Mouse (Mus musculus): ENCODE data around the gene Bsg.
"Not testable (repeated sequence)": the region's sequence is repeated elsewhere in the genome, so short reads cannot be mapped to it uniquely, and the experiment has no call there.

Gene Bsg

DNA sequence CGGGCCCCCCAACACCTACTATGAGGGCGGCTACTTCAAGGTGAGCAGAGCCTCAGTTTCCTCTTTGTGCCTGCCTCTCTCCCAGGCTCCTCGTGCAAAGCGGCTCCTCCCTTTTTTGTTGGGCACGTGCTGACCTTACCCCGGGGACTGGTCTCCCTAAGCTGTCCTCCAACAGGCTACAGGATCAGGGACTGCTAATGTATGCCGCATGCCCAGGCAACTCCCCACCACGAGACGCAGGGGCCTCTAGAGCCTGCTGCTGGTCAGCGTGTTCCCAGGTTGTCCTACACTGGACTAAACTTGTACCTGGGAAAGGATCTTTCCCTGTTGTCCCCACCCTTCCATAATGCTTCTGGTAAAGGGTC, 21.8 kb upstream of the Bsg start:
- no peak for DNase-seq (ENCODE audit: low spot score in 2 of 2)

DNA sequence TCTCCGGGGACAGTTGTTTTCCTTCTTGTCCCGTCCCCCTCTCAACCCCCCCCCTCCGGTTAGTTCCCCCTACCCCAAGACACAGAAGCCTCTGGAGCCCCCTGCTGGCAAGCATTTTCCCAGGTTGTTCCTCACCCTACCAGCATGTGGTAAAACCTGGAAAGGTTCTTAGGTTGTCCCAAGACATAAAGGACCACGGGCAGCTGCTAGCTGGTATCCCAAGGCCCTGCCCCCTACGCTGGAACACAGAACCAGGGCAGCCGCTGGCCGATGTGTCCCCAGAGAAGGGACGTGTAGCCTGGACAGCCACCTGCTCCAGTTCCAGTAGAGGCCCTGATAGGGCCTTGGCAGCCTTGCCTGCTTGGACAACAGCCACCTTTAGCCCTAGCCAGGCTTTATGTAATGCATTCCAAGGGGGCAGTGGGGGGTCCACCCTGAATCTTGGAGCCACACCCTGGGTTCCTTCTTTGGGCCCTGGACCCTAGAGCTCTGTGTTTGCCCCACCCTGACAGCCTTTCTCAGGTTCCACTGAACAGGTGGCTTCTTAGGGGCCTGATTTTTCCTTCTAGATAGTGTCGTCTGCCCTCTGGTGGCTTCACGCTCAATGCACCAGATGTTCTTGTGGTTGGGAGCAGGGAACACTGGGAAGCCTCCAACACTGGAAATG, 21.2 kb upstream of the Bsg start:
- peak in 1 of 2 experiments; percentile 53 for DNase-seq (ENCODE audit: low spot score in 2 of 2)

DNA sequence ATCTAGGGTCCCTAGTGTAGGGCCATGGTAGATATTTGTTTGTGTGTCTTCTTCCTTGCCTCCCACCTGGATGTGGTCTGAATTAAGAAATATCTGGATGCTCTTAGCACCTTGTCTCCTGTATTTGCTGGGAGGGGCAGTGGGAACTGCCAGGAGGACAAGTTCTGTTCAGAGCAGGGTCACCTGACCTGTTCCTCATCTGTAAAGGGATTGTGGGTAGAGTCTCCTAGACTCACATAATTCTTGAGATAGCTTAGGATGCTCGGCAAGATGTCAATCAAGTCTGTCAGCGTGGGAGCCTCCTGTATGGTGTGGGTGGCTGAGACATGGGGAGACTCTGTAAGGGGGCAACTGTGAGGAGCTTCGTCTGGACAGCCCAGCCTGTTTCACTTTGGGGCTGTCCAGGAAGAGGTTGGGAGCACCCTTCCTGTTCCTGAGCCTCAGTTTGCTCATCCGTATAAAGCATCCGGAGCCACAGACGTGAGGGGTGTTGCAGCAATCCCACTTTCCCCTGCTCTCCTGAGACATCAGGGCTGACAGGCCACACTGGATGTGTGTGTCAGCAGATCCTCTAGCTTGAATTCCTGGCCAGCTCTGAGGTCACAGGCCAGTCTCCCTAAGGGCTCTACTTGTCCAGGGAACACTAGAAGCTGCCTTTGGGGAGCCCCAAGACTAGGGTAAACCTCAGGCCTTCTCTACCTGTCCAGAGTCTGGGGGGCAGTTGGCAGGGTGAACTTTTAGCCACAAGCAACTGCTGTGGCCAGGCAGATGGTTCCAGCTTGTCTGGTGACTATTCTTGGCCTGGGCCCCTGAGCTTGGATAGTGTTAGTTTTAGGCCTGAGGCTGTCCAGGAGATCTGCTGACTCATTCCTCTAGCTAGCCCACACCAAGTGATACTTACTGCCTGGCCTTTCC, 20.3 kb upstream of the Bsg start:
- peak in 1 of 2 experiments; percentile 47 for DNase-seq (ENCODE audit: low spot score in 2 of 2)

DNA sequence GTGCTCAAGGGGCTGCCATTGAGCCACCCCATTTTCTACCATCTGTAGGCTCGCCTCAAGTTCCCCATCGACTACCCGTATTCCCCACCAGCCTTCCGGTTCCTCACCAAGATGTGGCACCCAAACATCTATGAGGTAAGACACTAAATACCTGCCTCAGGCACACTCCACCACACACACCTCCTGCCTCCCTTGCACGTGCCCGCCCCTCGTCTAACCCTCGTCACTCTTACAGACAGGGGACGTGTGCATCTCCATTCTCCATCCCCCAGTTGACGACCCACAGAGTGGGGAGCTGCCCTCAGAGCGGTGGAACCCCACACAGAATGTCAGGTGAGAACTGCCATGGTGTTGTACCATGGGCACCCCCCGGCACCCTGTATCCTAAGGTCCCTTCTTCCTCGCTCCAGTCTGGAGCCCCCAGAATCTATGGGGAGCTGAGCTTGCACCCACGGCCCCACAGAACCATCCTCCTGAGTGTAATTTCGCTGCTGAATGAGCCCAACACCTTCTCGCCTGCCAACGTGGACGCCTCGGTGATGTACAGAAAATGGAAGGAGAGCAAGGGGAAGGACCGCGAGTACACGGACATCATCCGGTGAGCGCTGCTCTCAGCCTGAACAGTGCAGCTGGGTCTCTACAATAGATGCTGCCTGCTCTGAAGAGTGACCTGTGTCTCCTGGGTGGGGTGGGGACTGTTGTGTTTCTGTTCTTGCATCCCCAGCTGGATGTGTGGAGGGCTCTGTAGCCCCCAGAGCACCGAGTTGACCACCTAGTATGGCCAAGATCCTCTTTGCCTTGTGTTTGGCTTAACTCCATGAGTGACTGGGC, 19.3 kb upstream of the Bsg start:
- no peak for DNase-seq (ENCODE audit: low spot score in 2 of 2)

DNA sequence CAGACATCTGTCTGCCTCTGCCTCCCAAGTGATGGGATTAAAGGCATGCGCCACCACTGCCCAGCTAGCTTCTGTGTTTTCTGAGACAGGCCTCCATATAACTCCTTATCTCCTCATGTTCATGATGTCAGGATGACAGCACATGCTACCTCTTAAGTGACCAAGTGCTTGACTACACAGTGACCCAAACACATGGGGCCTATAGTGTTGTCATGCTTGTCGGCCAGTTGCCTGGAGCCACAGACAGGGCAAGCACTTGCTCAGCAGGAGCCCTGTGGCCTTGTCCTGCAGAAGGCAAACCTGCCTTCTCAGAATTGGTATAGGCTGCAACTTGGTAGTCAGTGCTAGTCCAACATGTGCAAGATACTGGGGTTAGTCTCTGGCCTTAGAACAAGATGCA, 18.1 kb upstream of the Bsg start:
- no peak for DNase-seq (ENCODE audit: low spot score in 2 of 2)

DNA sequence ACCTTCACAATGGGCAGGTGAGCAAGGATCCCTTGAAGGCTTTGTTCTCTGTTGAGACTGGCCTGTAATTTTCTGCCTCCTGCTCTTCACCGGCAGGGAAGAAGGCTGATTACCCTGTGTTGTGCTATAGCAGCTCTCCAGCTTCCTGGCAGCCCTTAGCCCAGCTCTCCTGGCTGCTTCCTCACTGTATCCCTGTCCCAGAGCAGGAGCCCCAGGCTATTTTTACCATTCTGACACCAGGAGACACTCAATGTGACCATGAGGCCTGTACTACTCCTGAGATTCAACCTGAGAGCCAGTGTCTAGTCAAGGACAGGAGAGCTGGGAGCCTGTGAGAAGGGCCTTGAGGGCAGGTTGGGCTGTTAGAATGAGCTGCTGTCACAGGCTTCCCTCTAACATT, 17.6 kb upstream of the Bsg start:
- DNase-seq (ENCODE audit: low spot score in 2 of 2), result no peak

DNA sequence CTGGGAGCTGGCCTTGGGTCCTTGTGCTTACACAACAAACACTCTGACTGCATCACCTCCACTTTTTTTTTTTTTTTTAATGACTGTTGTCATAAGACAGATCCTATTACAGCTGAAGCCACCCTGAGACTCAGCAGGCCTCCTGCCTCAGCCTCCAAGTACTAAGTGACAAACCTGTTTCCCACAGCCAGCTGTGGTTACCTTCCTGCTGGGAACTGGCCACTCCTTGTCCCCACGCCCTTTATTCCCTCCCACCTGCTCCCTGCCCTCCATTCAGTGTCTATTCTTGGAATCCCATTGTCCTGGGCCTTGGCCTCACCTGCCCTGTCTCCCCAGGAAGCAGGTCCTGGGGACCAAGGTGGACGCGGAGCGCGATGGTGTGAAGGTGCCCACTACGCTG, 16.8 kb upstream of the Bsg start:
- DNase-seq (ENCODE audit: low spot score in 2 of 2), result no peak

DNA sequence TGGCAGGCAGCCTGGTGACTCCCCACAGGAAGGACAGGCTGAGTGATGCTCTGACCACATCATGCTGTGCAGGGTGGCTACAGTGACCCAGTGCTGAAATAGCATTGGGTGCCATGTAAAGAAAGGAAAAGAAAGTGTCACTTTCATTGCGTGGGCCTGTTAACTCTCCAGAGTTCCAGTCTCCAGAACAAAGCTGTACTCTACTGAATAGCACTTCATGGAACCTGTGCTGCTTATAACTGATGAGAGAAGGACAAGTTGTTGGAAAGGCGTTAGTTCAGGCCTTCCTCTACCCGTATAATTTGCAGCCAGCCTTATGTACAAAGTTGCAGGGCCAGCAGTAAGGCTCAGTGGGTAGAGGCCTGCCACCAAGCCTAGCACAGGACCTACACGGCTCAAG, 15.6 kb upstream of the Bsg start, which contains the start of gene Gzmm:
Gene Gzmm (plus strand): TSS at position 301 of the 400 bp plus-strand sequence.
- no peak for DNase-seq (ENCODE audit: low spot score in 2 of 2)

DNA sequence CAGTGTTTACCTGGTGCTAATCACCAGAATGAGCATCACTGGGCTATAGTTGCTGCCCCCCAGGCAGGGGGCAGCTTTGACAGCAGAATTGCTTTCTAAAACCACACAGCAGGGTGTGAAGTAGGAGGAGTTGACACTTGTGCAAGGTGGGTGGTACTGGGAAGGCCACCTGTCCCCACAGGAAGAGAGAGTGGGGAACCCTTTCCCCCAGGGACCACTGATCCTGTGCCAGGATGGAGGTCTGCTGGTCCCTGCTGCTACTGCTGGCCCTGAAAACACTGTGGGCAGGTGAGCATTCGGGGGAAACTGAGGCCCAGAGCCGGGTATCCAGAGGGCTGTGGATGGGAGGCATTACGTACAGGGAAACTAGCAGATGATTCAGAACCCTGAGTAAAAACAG, 15.1 kb upstream of the Bsg start:
- DNase-seq (ENCODE audit: low spot score in 2 of 2), result no peak

DNA sequence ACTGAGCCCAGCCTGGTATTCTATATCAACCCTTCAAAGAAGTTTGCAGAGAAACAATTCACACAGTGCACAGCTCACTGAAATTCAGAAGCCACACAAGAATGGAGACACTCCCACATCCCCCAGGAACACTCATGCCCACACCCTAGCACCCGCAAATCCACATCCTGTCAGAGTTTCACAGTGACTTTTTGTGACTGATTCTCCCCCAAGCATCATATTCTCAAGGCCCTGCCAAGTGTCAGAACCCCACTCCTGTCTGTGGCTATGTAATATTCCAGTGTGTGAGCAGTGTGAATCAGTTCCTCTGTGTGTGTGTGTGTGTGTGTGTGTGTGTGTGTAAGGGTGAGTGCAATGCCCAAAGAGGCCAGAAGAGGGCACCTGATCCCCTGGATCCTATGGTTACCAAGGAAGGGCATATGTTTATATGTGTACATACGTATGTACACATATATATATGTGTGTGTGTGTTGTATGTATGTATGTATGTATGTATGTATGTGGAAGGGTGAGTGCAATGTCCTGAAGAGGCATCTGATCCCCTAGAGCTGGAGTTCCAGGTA, 12.2 kb upstream of the Bsg start:
- DNase-seq (ENCODE audit: low spot score in 2 of 2), result no peak

DNA sequence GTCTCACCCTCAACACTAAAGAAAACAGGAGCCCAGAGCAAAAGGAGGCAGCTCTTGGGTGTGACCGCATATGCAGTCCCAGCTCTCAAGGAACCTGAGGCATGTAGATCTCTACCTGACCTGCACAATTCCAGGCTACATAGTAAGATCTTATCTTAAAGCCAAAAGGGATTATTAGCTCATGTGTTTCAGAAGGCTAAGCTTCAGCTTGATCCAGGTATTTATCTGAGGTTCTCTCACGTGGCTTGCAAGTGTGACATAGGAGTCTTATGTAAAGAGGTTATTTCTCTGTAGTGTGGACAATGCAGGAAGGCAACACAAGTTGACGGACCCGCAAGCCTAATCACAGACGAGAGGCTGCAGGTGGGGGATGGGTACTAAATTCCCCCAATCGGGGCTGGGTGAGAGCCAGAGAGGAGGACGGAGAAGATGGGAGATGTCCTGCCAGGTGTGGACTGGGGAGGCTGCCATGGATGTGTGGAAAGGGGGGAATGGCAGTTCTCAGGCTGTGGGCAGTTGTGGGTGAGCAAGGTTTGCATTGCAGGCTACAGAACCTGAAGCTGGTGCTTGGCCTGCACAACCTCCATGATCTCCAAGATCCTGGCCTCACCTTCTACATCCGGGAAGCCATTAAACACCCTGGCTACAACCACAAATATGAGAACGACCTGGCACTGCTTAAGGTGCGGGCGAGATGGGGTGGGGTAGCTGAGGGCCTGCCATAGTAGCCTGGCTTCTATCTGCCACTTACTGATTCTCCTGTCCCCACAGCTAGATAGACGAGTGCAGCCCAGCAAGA, 10.5 kb upstream of the Bsg start:
- no peak for DNase-seq (ENCODE audit: low spot score in 2 of 2)

DNA sequence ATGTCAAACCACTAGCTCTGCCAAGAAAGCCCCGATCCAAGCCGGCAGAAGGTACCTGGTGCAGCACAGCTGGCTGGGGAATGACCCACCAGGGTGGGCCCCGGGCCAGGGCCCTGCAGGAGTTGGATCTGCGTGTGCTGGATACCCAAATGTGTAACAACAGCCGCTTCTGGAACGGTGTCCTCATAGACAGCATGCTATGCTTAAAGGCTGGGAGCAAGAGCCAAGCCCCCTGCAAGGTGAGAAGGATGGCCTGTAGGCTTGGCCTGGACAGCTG, 10.0 kb upstream of the Bsg start:
- DNase-seq (ENCODE audit: low spot score in 2 of 2), result no peak

DNA sequence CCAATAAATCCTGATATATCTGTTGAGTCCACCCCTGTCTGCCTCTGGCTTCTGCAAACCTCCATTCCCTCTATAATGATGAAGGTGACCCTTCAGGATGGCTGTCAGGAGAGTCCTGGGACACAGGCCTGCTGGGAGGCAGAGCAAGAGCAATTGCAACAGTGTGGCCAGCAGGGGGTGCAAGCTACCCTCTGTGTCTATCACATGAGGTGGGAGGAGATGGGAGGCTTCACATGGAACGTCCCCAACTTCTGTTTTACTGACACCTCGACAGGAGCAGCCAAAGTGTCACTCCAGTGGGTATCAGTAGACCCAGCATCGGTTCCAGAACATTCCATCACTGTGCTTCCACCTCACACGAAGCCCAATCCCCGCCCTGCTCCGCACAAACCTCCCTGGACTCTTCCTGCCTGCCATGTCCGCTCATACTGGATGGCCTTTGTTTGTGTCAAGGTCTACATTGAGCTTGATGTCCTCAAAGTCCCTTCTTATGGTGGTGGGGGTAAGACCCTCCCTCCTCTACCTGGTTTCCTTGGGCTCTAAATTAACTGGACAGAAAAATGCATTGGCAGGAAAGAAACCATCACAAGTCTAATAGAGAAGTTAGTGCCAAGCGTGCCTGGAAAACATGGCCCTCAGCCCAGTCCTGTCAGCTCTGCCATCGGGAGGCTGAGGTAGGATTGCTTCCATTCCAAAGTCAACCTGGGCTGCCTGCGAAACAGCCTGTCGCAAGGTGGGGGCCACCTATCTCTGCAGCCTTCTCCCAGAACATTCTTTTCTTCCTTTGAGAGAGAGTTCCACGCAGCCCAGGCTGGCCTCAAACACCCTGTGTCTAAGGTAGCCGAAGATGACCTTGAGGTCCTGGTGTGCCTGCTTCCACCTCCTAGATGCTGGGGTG, 8.8 kb upstream of the Bsg start:
- peak; percentile 63 to 73 for DNase-seq (ENCODE audit: low spot score in 2 of 2)

DNA sequence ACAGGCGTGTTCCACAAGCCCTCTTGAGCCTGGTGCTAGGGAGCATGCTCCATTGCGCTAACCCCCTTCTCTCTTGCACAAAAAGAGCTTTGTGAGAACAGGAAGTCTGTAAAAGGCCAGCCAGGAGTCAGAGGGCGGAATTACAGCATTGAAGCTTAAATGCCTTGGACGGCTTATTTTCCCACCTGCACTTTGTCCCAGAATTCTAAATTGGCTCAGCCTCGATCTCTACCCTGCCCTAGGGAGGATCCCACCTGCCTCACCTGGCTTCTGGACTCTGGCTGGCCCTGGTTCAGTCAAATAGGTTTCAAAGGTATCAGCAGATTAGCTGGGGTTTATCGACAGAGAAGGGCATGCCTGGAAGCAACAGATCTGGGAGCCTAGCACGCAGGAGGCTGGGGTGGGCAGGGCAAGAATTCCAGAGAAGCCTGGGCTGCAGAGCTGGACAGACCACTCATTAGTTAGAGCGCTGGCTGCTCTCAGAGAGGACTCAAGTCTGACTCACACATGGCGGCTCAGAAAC, 8.1 kb upstream of the Bsg start:
- DNase-seq (ENCODE audit: low spot score in 2 of 2), result no peak

DNA sequence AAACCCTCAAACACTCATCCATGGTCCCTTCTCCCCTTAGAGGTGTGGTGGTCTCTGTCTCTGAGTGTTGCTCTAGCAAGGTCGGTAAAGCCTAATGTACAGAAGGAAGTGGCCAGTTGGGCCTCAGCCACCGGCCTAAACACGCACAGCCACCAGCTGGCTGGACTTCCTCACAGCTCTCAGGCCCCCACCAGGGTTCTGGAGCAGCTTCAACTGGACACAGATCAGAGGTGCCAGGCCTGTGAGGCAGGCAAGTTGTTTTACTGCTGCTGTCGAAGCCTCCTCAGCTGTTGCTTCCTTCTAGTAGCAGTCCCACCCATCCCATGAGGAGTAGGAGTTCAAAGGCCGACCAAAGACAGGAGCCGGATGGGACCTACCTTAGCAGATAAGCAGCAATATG, 6.4 kb upstream of the Bsg start:
- DNase-seq (ENCODE audit: low spot score in 2 of 2), result no peak

DNA sequence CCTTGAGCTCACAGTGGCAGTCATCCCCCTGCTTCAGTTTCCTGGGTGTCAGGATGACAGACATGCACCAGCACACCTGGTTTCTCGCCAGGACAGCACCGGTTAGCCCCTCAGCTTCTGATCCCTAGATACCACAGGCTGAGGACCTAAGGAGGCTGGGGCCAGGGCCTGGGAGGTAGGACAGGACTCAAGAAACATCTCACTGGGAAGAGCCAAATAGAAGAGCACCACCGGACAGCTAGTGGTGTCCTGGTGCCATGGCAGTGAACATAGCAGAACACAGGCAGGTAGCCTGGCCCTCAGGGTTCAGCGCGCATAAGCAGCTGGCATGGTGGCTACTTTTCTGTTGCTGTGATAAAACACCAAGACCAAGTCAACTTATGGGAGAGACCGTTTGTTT, 5.8 kb upstream of the Bsg start:
- DNase-seq (ENCODE audit: low spot score in 2 of 2), result no peak

DNA sequence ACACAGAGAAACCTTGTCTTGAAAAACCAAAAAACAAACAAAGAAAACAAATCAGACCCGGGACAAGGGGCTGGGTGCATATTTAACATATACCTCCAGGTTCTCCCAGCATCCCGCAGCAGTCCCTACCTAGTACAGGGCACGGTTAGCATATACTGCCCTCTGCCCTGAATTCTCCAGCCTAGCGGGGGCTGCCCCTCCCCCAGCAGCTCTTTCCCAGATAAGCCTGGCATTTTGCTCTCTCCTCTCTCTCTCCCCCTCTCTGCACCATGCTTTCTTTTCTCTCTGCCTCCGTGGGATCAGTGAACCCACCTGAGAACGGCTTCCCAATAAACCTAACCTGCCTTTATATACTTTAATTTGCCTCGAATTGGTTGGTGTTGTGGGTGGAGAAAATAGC, 3.6 kb upstream of the Bsg start:
- DNase-seq (ENCODE audit: low spot score in 2 of 2), result no peak

DNA sequence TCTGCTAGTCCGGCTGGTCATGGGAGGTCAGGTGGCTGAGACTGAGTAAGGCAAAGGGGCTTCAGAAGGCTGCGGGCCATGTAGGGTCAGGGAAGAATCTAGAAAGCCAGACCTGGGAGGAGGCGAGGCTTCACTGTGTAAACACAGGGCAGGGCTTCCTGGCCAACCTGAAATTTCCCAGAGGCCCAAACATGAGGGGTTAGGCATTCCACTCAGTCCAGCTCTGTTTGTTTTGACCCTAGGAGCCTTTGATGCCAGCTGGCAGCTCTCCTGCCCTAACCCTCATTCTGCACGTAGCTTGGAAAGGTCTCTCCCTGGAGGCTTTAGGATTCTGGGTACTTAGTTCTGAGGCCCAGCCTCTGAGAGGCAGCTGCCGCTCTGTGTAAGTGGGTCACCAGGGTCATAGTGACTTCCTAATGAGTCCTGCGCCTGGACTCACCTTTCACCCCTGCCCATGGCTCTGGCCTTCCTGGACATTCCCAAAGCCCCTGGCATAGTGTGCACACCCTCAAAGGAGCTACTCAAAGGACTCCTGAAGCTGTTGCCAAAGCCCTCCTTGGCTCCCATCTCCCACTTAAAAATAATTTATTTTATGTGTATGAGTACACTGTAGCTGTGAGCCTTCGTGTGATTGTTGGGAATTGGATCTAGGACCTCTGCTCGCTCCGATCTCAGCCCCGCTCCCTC, 2.7 kb upstream of the Bsg start:
- peak in 1 of 2 experiments; percentile 56 for DNase-seq (ENCODE audit: low spot score in 2 of 2)

DNA sequence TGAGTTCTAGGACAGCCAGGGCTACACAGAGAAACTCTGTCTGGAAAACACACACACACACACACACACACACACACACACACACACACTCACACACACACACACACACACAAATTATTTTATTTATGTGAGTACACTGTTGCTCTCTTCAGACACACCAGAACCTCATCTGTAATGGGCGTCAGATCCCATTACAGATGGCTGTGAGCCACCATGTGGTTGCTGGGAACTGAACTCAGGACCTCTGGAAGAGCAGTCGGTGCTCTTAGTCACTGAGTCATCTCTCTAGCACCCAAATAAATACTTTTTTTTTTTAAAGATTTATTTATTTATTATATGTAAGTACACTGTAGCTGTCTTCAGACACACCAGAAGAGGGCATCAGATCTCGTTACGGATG, 1.3 kb upstream of the Bsg start:
- not testable (repeated sequence) for DNase-seq (ENCODE audit: low spot score in 2 of 2)

DNA sequence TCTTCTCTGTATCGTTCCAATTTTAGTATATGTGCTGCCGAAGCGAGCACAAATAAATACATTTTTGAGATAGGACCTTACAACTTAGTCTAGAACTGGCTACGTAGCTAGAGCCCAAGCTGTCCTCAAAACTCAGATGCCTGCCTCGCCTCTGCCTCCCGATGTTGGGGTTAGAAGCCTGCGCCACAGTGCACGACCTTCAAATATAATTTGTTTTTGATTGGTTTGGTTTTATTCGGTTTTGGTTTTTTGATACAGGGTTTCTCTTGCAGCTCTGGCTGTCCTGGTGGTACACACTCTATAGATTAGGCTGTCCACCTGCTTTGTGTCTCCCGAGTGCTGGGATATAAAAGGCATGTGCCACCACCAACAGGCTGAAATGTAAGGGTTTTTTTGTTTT, 750 bp upstream of the Bsg start:
- no peak for DNase-seq (ENCODE audit: low spot score in 2 of 2)

Measured in urinary bladder, postnatal 36 days (tissue).